9 mouse cellular contexts compared by ENCODE assay signal in genomic region chr9:76660848-76661247, GRCm38 (mm10).
DNase-seq lines count a peak whose midpoint lies in the region; ATAC-seq and TF ChIP-seq lines count a peak whose summit lies in the region.
"Had no signal": no experiment of that assay in that cellular context is flagged by ENCODE, and none has a peak within 500 bp of the region (broad histone marks: within the 10 kb centered on the region; RNA-seq: fewer than 3 reads in every experiment).

No protein-coding gene starts in this region.

- WGBS in cerebellum, adult 2 months: 25% methylated on average over 3 of the region's 3 CpGs
- 28% methylated on average over 3 of the region's 3 CpGs for WGBS in kidney, embryonic 14.5 days
- 28% methylated on average over 3 of the region's 3 CpGs for WGBS in limb, embryonic 11.5 days
- WGBS in midbrain, embryonic 15.5 days: 27% methylated on average over 3 of the region's 3 CpGs

- no peaks in the 10 kb centered on the region for H3K36me3 ChIP-seq in kidney, embryonic 14.5 days (ENCODE audit: control insufficient read depth, insufficient read depth, low read length)
- no peaks in the 10 kb centered on the region for H3K36me3 ChIP-seq in limb, embryonic 11.5 days (ENCODE audit: control insufficient read depth, insufficient read depth, low read length)
- no peaks in the 10 kb centered on the region for H3K36me3 ChIP-seq in midbrain, embryonic 15.5 days (replicated peaks)
- H3K36me3 ChIP-seq: embryonic facial prominence, embryonic 15.5 days had no signal

- H3K4me1 ChIP-seq in cerebellum, adult 2 months (ENCODE audit: control insufficient read depth, insufficient read depth, low read length): no peaks in the 10 kb centered on the region
- no peaks in the 10 kb centered on the region for H3K4me1 ChIP-seq in kidney, embryonic 14.5 days (ENCODE audit: control insufficient read depth, insufficient read depth, low read length)
- no peaks in the 10 kb centered on the region for H3K4me1 ChIP-seq in limb, embryonic 11.5 days (ENCODE audit: control insufficient read depth, insufficient read depth, low read length)
- H3K4me1 ChIP-seq in midbrain, embryonic 15.5 days: no peaks in the 10 kb centered on the region
- H3K4me1 ChIP-seq: embryonic facial prominence, embryonic 15.5 days had no signal

- H3K4me3 ChIP-seq in cerebellum, adult 2 months (replicated peaks; ENCODE audit: insufficient read depth, low read depth, low read length): no peak overlapping the region
- H3K4me3 ChIP-seq in kidney, embryonic 14.5 days (ENCODE audit: low read length): no peak overlapping the region
- H3K4me3 ChIP-seq in limb, embryonic 11.5 days (ENCODE audit: low read depth, low read length): no peak overlapping the region
- H3K4me3 ChIP-seq in midbrain, embryonic 15.5 days: no peak overlapping the region
- H3K4me3 ChIP-seq: embryonic facial prominence, embryonic 15.5 days had no signal

- no peak overlapping the region for H3K27ac ChIP-seq in cerebellum, adult 2 months (ENCODE audit: insufficient read depth, low read length)
- H3K27ac ChIP-seq in kidney, embryonic 14.5 days (ENCODE audit: low read depth, low read length): no peak overlapping the region
- no peak overlapping the region for H3K27ac ChIP-seq in limb, embryonic 11.5 days (replicated peaks; ENCODE audit: low read depth, low read length)
- H3K27ac ChIP-seq in midbrain, embryonic 15.5 days: no peak overlapping the region
- H3K27ac ChIP-seq: embryonic facial prominence, embryonic 15.5 days had no signal

- DNase-seq in ovary, postnatal 36 days (ENCODE audit: low spot score): peak; percentile 32
- DNase-seq in ovary, postnatal 10 days (ENCODE audit: low spot score): no peak
- DNase-seq in cerebellum, adult 2 months: peak; percentile 14 to 21
- DNase-seq in limb, embryonic 11.5 days (ENCODE audit: low spot score): peak; percentile 79
- DNase-seq in testis, postnatal 14 days (ENCODE audit: low spot score): peak; percentile 8

- peak; percentile 90 for ATAC-seq in frontal cortex, adult (ENCODE audit: low TSS enrichment)
- peak; percentile 64; the same call in 1 of the 2 replicates for ATAC-seq in kidney, embryonic 14.5 days (ENCODE audit: low FRiP score, low TSS enrichment)
- no peak for ATAC-seq in limb, embryonic 11.5 days (ENCODE audit: insufficient number of reproducible peaks, low FRiP score, low TSS enrichment, low read depth)
- peak; percentile 86 for ATAC-seq in midbrain, embryonic 15.5 days (replicated peaks)

- TF ChIP-seq CTCF in cerebellum, adult 2 months (IDR thresholded peaks at IDR 0.05; ENCODE audit: borderline replicate concordance, insufficient read depth, low read depth, low read length): peak; percentile 49; the same call in 1 of the 2 replicates

- H3K9ac ChIP-seq in kidney, embryonic 14.5 days (ENCODE audit: low read depth, low read length): no peak overlapping the region
- no peak overlapping the region for H3K9ac ChIP-seq in limb, embryonic 11.5 days (ENCODE audit: low read length)
- H3K9ac ChIP-seq in midbrain, embryonic 15.5 days: no peak overlapping the region
- H3K9ac ChIP-seq: embryonic facial prominence, embryonic 15.5 days had no signal

- H3K9me3 ChIP-seq in kidney, embryonic 14.5 days (ENCODE audit: control insufficient read depth, low read length): no peaks in the 10 kb centered on the region
- no peaks in the 10 kb centered on the region for H3K9me3 ChIP-seq in limb, embryonic 11.5 days (ENCODE audit: control insufficient read depth, low read length)
- no peaks in the 10 kb centered on the region for H3K9me3 ChIP-seq in midbrain, embryonic 15.5 days
- H3K9me3 ChIP-seq: embryonic facial prominence, embryonic 15.5 days had no signal

- no peaks in the 10 kb centered on the region for H3K27me3 ChIP-seq in cerebellum, adult 2 months (ENCODE audit: control insufficient read depth, insufficient read depth, low read length)
- no peaks in the 10 kb centered on the region for H3K27me3 ChIP-seq in kidney, embryonic 14.5 days (ENCODE audit: control insufficient read depth, insufficient read depth, low read length)
- no peaks in the 10 kb centered on the region for H3K27me3 ChIP-seq in limb, embryonic 11.5 days (ENCODE audit: control insufficient read depth, insufficient read depth, low read length)
- no peaks in the 10 kb centered on the region for H3K27me3 ChIP-seq in midbrain, embryonic 15.5 days (replicated peaks)
- H3K27me3 ChIP-seq: embryonic facial prominence, embryonic 15.5 days had no signal

- TF ChIP-seq POLR2A in cerebellum, adult 2 months (IDR thresholded peaks at IDR 0.05; ENCODE audit: borderline replicate concordance, insufficient read depth, low read length): no peak

- H3K4me2 ChIP-seq in kidney, embryonic 14.5 days (replicated peaks; ENCODE audit: low read depth, low read length): no peak overlapping the region
- H3K4me2 ChIP-seq in limb, embryonic 11.5 days (ENCODE audit: low read depth, severe bottlenecking): no peak overlapping the region
- H3K4me2 ChIP-seq in midbrain, embryonic 15.5 days: no peak overlapping the region
- H3K4me2 ChIP-seq: embryonic facial prominence, embryonic 15.5 days had no signal
